Mouse (Mus musculus): ENCODE data around the gene Col16a1. TPM values are rescaled to one million over a fixed set of nuclear protein-coding genes. Genes with fewer than 3 reads are reported as not detected.

The Col16a1 gene
- polyA plus RNA-seq, 1 experiment from 2014 or later: 36.3 TPM

GRCm38 (mm10) chr4:130125935-130126334, 78.3 kb downstream of the Col16a1 start:
- ATAC-seq: no peak
- H3K36me3 ChIP-seq (ENCODE audit: control insufficient read depth, insufficient read depth, low read length): peaks cover 33% of the 10 kb centered on the region
- no peak overlapping the region for H3K9ac ChIP-seq (ENCODE audit: low read depth, low read length)
- no peaks in the 10 kb centered on the region for H3K9me3 ChIP-seq (ENCODE audit: control insufficient read depth, low read length)
- no peak overlapping the region for H3K4me2 ChIP-seq (ENCODE audit: low read depth, low read length)
- H3K27ac ChIP-seq (ENCODE audit: low read length): no peak overlapping the region
- no peak overlapping the region for H3K4me3 ChIP-seq (ENCODE audit: low read length)
- peaks cover 18% of the 10 kb centered on the region for H3K4me1 ChIP-seq (ENCODE audit: control insufficient read depth, insufficient read depth, low read length)
- 81% methylated on average over 5 of the region's 5 CpGs for WGBS
- H3K27me3 ChIP-seq (replicated peaks; ENCODE audit: control insufficient read depth, insufficient read depth, low read length): no peaks in the 10 kb centered on the region

GRCm38 (mm10) chr4:130128907-130129306, 81.3 kb downstream of the Col16a1 start:
- no peak for ATAC-seq
- Histone ChIP-seq H3K4me3 (ENCODE audit: low read length) (no peak overlapping the region), H3K9me3 (ENCODE audit: control insufficient read depth, low read length) (no peaks in the 10 kb centered on the region), H3K9ac (ENCODE audit: low read depth, low read length) (no peak overlapping the region), H3K4me1 (ENCODE audit: control insufficient read depth, insufficient read depth, low read length) (peaks cover 40% of the 10 kb centered on the region), H3K27ac (ENCODE audit: low read length) (no peak overlapping the region), H3K27me3 (replicated peaks; ENCODE audit: control insufficient read depth, insufficient read depth, low read length) (no peaks in the 10 kb centered on the region), H3K4me2 (ENCODE audit: low read depth, low read length) (no peak overlapping the region), H3K36me3 (ENCODE audit: control insufficient read depth, insufficient read depth, low read length) (peaks cover 24% of the 10 kb centered on the region)
- 76% methylated on average over 5 of the region's 5 CpGs for WGBS

- H3K4me3 ChIP-seq (ENCODE audit: low read length): no peak overlapping the region
- peak overlapping the region; percentile 43; the same call in 1 of the 2 replicates for H3K9ac ChIP-seq (ENCODE audit: low read depth, low read length)
- H3K9me3 ChIP-seq (ENCODE audit: control insufficient read depth, low read length): no peaks in the 10 kb centered on the region
- peaks cover 15% of the 10 kb centered on the region for H3K36me3 ChIP-seq (ENCODE audit: control insufficient read depth, insufficient read depth, low read length)
- peak overlapping the region; percentile 94 for H3K27ac ChIP-seq (ENCODE audit: low read length)
- ATAC-seq: no peak
- 80% methylated on average over 10 of the region's 10 CpGs for WGBS
- peaks cover 51% of the 10 kb centered on the region for H3K4me1 ChIP-seq (ENCODE audit: control insufficient read depth, insufficient read depth, low read length)
- no peak overlapping the region for H3K4me2 ChIP-seq (ENCODE audit: low read depth, low read length)
- H3K27me3 ChIP-seq (replicated peaks; ENCODE audit: control insufficient read depth, insufficient read depth, low read length): no peaks in the 10 kb centered on the region
Measured at GRCm38 (mm10) chr4:130130082-130130481, 82.4 kb downstream of the Col16a1 start.

- peak overlapping the region; percentile 94 for H3K27ac ChIP-seq (ENCODE audit: low read length)
- H3K4me2 ChIP-seq (ENCODE audit: low read depth, low read length): peak overlapping the region; percentile 27; the same call in 1 of the 2 replicates
- peaks cover 8% of the 10 kb centered on the region for H3K36me3 ChIP-seq (ENCODE audit: control insufficient read depth, insufficient read depth, low read length)
- H3K4me3 ChIP-seq (ENCODE audit: low read length): no peak overlapping the region
- peak; percentile 91 for ATAC-seq
- no peaks in the 10 kb centered on the region for H3K27me3 ChIP-seq (replicated peaks; ENCODE audit: control insufficient read depth, insufficient read depth, low read length)
- 51% methylated on average over 13 of the region's 13 CpGs for WGBS
- peak overlapping the region; percentile 43; the same call in 1 of the 2 replicates for H3K9ac ChIP-seq (ENCODE audit: low read depth, low read length)
- H3K9me3 ChIP-seq (ENCODE audit: control insufficient read depth, low read length): no peaks in the 10 kb centered on the region
- peaks cover 52% of the 10 kb centered on the region for H3K4me1 ChIP-seq (ENCODE audit: control insufficient read depth, insufficient read depth, low read length)
Measured at GRCm38 (mm10) chr4:130130641-130131350, 83.2 kb downstream of the Col16a1 start.

- Histone ChIP-seq H3K4me2 (ENCODE audit: low read depth, low read length) (0 out of 2 replicates have a peak overlapping the region, but pooled peaks have one; percentile 9), H3K9me3 (ENCODE audit: control insufficient read depth, low read length) (no peaks in the 10 kb centered on the region), H3K4me1 (ENCODE audit: control insufficient read depth, insufficient read depth, low read length) (peaks cover 52% of the 10 kb centered on the region), H3K9ac (ENCODE audit: low read depth, low read length) (no peak overlapping the region), H3K27me3 (replicated peaks; ENCODE audit: control insufficient read depth, insufficient read depth, low read length) (no peaks in the 10 kb centered on the region), H3K36me3 (ENCODE audit: control insufficient read depth, insufficient read depth, low read length) (0 out of 2 replicates have a peak, but pooled peaks cover under 1% of the 10 kb centered on the region), H3K4me3 (ENCODE audit: low read length) (no peak overlapping the region), H3K27ac (ENCODE audit: low read length) (peak overlapping the region; percentile 94)
- 80% methylated on average over 7 of the region's 7 CpGs for WGBS
- ATAC-seq: no peak
Measured at GRCm38 (mm10) chr4:130131448-130132105, 83.9 kb downstream of the Col16a1 start.

GRCm38 (mm10) chr4:130133399-130133798, 85.8 kb downstream of the Col16a1 start:
- Histone ChIP-seq H3K9me3 (ENCODE audit: control insufficient read depth, low read length) (no peaks in the 10 kb centered on the region), H3K27ac (ENCODE audit: low read length) (no peak overlapping the region), H3K27me3 (replicated peaks; ENCODE audit: control insufficient read depth, insufficient read depth, low read length) (0 out of 2 replicates have a peak, but pooled peaks cover 4% of the 10 kb centered on the region), H3K4me2 (ENCODE audit: low read depth, low read length) (no peak overlapping the region), H3K36me3 (ENCODE audit: control insufficient read depth, insufficient read depth, low read length) (no peaks in the 10 kb centered on the region), H3K4me1 (ENCODE audit: control insufficient read depth, insufficient read depth, low read length) (peaks cover 52% of the 10 kb centered on the region), H3K9ac (ENCODE audit: low read depth, low read length) (no peak overlapping the region), H3K4me3 (ENCODE audit: low read length) (no peak overlapping the region)
- ATAC-seq: peak; percentile 58
- WGBS: 45% methylated on average over 6 of the region's 6 CpGs

GRCm38 (mm10) chr4:130138441-130139213, 91.0 kb downstream of the Col16a1 start:
- no peaks in the 10 kb centered on the region for H3K9me3 ChIP-seq (ENCODE audit: control insufficient read depth, low read length)
- H3K4me1 ChIP-seq (ENCODE audit: control insufficient read depth, insufficient read depth, low read length): peaks cover 18% of the 10 kb centered on the region; the same call in 1 of the 2 replicates
- H3K27ac ChIP-seq (ENCODE audit: low read length): no peak overlapping the region
- peak overlapping the region; percentile 59 for H3K4me2 ChIP-seq (ENCODE audit: low read depth, low read length)
- peak overlapping the region; percentile 20; the same call in 1 of the 2 replicates for H3K9ac ChIP-seq (ENCODE audit: low read depth, low read length)
- WGBS: under 1% methylated on average over 56 of the region's 57 CpGs
- ATAC-seq: peak; percentile 53
- peaks cover 28% of the 10 kb centered on the region for H3K27me3 ChIP-seq (replicated peaks; ENCODE audit: control insufficient read depth, insufficient read depth, low read length)
- no peaks in the 10 kb centered on the region for H3K36me3 ChIP-seq (ENCODE audit: control insufficient read depth, insufficient read depth, low read length)
- peak overlapping the region; percentile 35 for H3K4me3 ChIP-seq (ENCODE audit: low read length)

GRCm38 (mm10) chr4:130139214-130139492, 91.5 kb downstream of the Col16a1 start, which contains the start of gene Hcrtr1:
Hcrtr1 (minus strand) TSS chr4:130139359.
- peak within 1 kb of the TSS; percentile 20; the same call in 1 of the 2 replicates for H3K9ac ChIP-seq (ENCODE audit: low read depth, low read length)
- no peaks in the 10 kb centered on the region for H3K9me3 ChIP-seq (ENCODE audit: control insufficient read depth, low read length)
- 0 out of 2 replicates have a peak, but pooled peaks have one; percentile 5 for ATAC-seq
- H3K36me3 ChIP-seq (ENCODE audit: control insufficient read depth, insufficient read depth, low read length): no peaks in the 10 kb centered on the region
- no peak within 1 kb of the TSS for H3K27ac ChIP-seq (ENCODE audit: low read length)
- peak within 1 kb of the TSS; percentile 59 for H3K4me2 ChIP-seq (ENCODE audit: low read depth, low read length)
- H3K4me1 ChIP-seq (ENCODE audit: control insufficient read depth, insufficient read depth, low read length): peaks cover 13% of the 10 kb centered on the region; the same call in 1 of the 2 replicates
- 2% methylated on average over 14 of the region's 15 CpGs for WGBS
- H3K4me3 ChIP-seq (ENCODE audit: low read length): peak within 1 kb of the TSS; percentile 35
- peaks cover 28% of the 10 kb centered on the region for H3K27me3 ChIP-seq (replicated peaks; ENCODE audit: control insufficient read depth, insufficient read depth, low read length)

- Histone ChIP-seq H3K9me3 (ENCODE audit: control insufficient read depth, low read length) (no peaks in the 10 kb centered on the region), H3K27me3 (replicated peaks; ENCODE audit: control insufficient read depth, insufficient read depth, low read length) (peaks cover 28% of the 10 kb centered on the region), H3K27ac (ENCODE audit: low read length) (no peak overlapping the region), H3K4me3 (ENCODE audit: low read length) (no peak overlapping the region), H3K4me2 (ENCODE audit: low read depth, low read length) (no peak overlapping the region), H3K9ac (ENCODE audit: low read depth, low read length) (no peak overlapping the region), H3K36me3 (ENCODE audit: control insufficient read depth, insufficient read depth, low read length) (no peaks in the 10 kb centered on the region), H3K4me1 (ENCODE audit: control insufficient read depth, insufficient read depth, low read length) (peaks cover 3% of the 10 kb centered on the region; the same call in 1 of the 2 replicates)
- WGBS: 50% methylated on average over 9 of the region's 9 CpGs
- ATAC-seq: no peak
Measured at GRCm38 (mm10) chr4:130140992-130141402, 93.4 kb downstream of the Col16a1 start.
